Mouse (Mus musculus) adrenal gland, postnatal 14 days (tissue): ENCODE results near the gene Srd5a2. TPM values are rescaled to one million over a fixed set of nuclear protein-coding genes. Genes with fewer than 3 reads are reported as not detected.
A peak's percentile ranks its signal among the peaks of the same experiment; 100 is the strongest.
"Not testable (repeated sequence)": the region's sequence is repeated elsewhere in the genome, so short reads cannot be mapped to it uniquely, and the experiment has no call there.

Experiments
- DNase-seq: peaks from one replicate; pipeline ENCODE4 v3.0.0; 2021; ENCODE audit warnings: mixed read lengths
- long read RNA-seq, 2 experiments: library from polyadenylated mRNA; stranded (forward); transcript quantifications; one replicate each; pipeline ENCODE4 v2.0.0; 2021
- total RNA-seq: library from RNA; stranded (reverse); gene quantifications from 2 replicates; pipeline ENCODE4 v1.2.3, GENCODE M21; 2021

Gene Srd5a2
- 67.6 and 91.0 TPM in 2 replicates for total RNA-seq
- long read RNA-seq, experiment 1, partial matches to known transcripts, result 8 of 129 reads
- long read RNA-seq, experiment 1, other reads (novel, unspliced or antisense), result 119 of 129 reads
- long read RNA-seq, experiment 2, transcript Srd5a2-201 (5 exons, 1,605 nt), result major isoform, 25 of 164 reads
- long read RNA-seq, experiment 2, partial matches to known transcripts, result 9 of 164 reads
- long read RNA-seq, experiment 2, other reads (novel, unspliced or antisense), result 130 of 164 reads

GRCm38 (mm10) chr17:74047210-74048082 is at the start of gene Srd5a2:
TSS of gene Srd5a2 (minus strand) at chr17:74047916.
- DNase-seq, result peak; percentile 36

GRCm38 (mm10) chr17:74088886-74089678 is 41.4 kb upstream of the Srd5a2 start:
- DNase-seq, result peak; percentile 88

- DNase-seq, result peak; percentile 84
Observed at GRCm38 (mm10) chr17:74088016-74088415, 40.3 kb upstream of the Srd5a2 start.

- no peak for DNase-seq
Observed at GRCm38 (mm10) chr17:74083370-74083769, 35.7 kb upstream of the Srd5a2 start.

- DNase-seq, result no peak
Observed at GRCm38 (mm10) chr17:74080076-74080615, 32.4 kb upstream of the Srd5a2 start.

- no peak for DNase-seq
Observed at GRCm38 (mm10) chr17:74078776-74079495, 31.2 kb upstream of the Srd5a2 start.

- not testable (repeated sequence) for DNase-seq
Observed at GRCm38 (mm10) chr17:74073067-74073466, 25.4 kb upstream of the Srd5a2 start.

- not testable (repeated sequence) for DNase-seq
Observed at GRCm38 (mm10) chr17:74062763-74063162, 15.0 kb upstream of the Srd5a2 start.

- DNase-seq, result peak; percentile 21
Observed at GRCm38 (mm10) chr17:74048229-74048816, 607 bp upstream of the Srd5a2 start.

GRCm38 (mm10) chr17:74043754-74044153 is 4.0 kb downstream of the Srd5a2 start:
- peak; percentile 59 for DNase-seq

GRCm38 (mm10) chr17:74020526-74021203 is 27.1 kb downstream of the Srd5a2 start:
- DNase-seq, result peak; percentile 88

- DNase-seq, result peak; percentile 38
Observed at GRCm38 (mm10) chr17:74018281-74018680, 29.4 kb downstream of the Srd5a2 start.

GRCm38 (mm10) chr17:74017649-74018048 is 30.1 kb downstream of the Srd5a2 start:
- DNase-seq, result no peak

- DNase-seq, result no peak
Observed at GRCm38 (mm10) chr17:74015128-74015527, 32.6 kb downstream of the Srd5a2 start.

- no peak for DNase-seq
Observed at GRCm38 (mm10) chr17:74008680-74009079, 39.0 kb downstream of the Srd5a2 start.

- no peak for DNase-seq
Observed at GRCm38 (mm10) chr17:74007001-74007400, 40.7 kb downstream of the Srd5a2 start.

- no peak for DNase-seq
Observed at GRCm38 (mm10) chr17:74002396-74002795, 45.3 kb downstream of the Srd5a2 start.

- DNase-seq, result no peak
Observed at GRCm38 (mm10) chr17:73995907-73996645, 51.6 kb downstream of the Srd5a2 start.

- DNase-seq, result no peak
Observed at GRCm38 (mm10) chr17:73991264-73991663, 56.5 kb downstream of the Srd5a2 start.

- no peak for DNase-seq
Observed at GRCm38 (mm10) chr17:73986571-73986970, 61.1 kb downstream of the Srd5a2 start.
